Mouse (Mus musculus) heart, postnatal 4 days (tissue): ENCODE results near the gene Vrk3. TPM values are rescaled to one million over a fixed set of nuclear protein-coding genes. Genes with fewer than 3 reads are reported as not detected.
"Not testable (repeated sequence)": the region's sequence is repeated elsewhere in the genome, so short reads cannot be mapped to it uniquely, and the experiment has no call there.

Source experiments
- DNase-seq: peaks from one replicate; pipeline ENCODE4 v3.0.0; 2021
- total RNA-seq, 2 experiments: library from RNA; stranded (reverse); gene quantifications; 2 replicates each; pipeline ENCODE4 v1.2.3; 2021

Vrk3 gene
- total RNA-seq = 10 to 100 TPM; 28.4 to 28.9 TPM

DNA sequence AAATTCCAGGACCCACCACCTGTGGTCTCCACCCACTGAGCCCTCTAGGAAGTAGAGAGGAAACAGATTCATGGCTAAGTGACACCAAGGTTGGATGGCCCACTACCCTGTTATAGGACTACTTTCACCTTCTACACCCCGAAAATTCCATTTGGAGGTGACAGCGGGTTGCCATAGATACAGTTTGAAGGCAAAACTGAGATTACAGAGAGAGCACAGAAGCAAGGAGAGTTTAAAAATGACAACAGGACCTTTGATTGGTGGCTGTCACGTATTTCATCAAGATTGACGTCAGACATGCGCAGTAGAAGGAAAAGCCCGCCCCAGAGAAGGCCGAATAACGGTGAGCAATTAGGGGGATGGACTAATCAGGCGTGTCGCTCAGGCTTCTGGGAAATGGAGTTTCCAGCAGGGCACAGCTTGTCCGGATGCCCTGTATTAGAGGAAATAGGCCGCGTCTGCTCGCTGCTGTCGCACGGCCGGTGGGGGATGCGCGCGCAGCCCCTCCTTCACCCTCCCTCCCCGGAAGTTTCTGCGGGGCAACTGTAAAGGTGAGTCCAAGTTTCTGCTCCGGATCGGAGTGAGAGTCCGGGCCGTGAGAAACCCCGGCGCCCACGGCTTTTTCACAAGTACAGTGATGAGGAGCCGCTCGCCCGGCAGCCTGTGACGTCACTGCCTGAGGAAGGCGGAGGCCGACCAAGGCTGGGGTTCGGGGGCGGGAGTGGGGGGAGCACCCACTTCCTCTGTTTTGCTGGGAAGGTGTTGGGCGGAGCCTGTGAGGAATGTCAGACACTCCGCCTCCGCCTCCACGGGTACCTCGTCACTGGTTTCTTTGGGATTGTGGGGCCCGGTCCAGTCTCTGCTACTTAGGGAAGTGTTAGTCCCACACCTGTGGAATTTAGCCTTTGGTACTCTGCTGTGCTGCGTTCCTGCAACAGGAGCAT lies at the start of gene Vrk3:
Vrk3 (plus strand) TSS at position 313 of the 944 bp plus-strand sequence.
- DNase-seq = peak; percentile 94

DNA sequence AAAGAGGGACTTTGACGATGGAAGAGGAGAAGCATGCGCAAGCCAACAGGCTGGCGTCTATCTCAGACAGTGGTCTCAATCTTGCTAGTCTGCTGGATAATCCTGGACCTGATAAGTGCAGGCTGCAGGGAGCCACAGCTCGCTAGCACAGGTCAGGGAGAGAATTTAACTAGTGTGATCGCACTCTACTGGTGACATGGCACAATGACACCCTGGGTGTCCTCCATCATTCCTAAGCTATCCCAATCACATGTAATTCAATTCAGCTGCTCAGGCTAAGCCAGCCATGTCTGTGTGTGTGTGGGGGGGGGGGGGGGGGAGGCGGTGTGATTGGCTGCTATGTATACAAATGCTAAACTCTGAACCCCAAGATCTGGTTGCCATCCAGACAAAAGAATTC lies 46.3 kb upstream of the Vrk3 start:
- peak; percentile 50 for DNase-seq

DNA sequence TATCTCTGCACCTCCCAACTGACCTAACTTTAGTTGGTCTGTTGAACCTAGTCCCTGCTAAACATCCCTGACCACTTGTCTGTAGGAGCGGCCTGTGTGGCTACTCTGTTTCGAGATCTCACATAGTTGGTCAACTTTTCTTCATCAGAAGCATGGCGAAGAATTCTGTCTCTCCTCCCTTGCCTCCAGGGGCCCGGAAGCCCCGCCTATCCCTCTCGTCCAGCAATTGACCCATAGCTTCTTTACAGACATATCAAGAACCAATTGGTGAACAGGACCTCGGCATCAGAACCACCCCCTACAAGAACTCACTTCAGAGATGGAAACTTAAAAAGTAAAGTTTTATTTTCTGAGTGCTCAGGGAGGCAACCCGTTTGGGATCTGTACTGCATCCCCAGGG lies 45.2 kb upstream of the Vrk3 start:
- DNase-seq = no peak

DNA sequence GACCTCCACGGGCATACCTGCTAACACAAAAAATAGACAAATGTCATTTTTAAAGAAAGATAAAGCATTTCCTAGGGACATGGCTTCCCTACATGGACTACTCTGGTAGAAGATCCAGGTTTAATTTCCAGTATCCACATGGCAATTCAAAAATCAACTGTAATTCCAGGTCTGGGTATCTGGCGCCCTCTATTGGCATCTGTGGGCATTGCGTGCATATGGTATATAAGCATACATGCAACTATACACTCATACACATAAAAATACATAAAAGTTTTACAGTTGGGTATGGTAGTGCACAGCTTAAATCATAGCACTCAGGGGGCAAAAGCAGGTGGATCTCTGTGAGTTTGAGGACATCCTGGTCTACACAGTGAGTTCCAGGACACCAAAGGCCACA lies 43.9 kb upstream of the Vrk3 start:
- DNase-seq = peak; percentile 57

DNA sequence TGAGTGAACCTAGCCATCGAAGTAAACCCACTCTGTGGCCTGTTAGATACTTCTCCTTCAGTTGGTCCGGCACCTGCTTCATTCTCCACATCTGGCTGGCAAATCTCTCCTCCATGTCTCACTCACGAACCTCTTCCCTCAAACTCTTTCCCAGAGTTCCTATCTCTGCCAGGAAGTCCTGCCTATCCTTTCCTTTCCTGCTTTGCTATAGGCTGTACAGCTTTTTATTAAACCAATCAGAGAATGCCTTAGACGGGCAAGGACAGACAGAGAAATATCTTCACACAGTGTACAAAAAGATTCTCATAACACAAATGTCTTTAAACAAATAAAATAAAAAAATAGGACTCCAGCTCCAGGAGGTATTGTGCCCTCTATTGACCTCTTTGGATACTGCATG lies 43.1 kb upstream of the Vrk3 start:
- DNase-seq = no peak

DNA sequence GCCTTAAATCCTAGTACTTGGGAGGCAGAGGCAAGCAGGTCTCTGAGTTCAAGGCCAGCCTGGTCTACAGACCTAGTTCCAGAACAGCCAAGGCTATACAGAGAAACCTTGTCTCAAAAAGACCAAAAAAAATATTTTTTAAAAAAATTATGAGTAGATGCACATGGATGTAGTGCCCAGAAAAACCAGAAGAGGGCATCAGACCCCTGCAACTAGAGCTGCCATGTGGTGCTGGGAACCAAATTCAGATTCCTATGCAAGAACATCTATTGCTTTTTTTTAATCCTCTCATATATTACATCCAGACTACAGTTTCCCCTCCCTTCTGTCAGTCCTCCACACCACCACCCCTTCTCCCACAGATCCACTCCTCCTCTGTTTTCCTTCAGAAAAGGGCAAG lies 41.9 kb upstream of the Vrk3 start:
- DNase-seq = no peak

DNA sequence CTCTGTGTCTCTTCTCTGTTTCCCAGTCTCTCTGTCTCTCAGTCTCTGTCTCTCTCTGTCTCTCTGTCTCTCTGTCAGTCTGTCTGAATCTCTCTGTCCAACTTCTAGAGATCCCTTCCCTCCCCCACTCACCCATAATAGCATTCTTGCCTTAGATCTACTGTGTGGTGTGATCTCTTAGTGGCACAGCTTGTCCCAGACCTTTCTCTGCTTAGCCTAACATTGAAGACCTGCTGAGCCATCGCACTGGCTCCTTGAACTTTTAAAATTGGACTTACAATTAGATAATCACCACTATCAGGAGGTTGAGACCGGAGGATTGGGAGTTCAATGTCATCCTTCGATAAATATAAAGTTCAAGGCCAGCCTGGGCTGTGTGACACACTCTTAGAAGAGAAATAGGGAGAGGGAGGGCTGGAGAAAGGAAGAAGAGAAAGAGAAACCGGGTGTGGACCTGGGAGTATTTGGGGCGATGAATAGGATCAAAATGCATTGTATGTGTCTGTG lies 41.0 kb upstream of the Vrk3 start:
- DNase-seq = no peak

DNA sequence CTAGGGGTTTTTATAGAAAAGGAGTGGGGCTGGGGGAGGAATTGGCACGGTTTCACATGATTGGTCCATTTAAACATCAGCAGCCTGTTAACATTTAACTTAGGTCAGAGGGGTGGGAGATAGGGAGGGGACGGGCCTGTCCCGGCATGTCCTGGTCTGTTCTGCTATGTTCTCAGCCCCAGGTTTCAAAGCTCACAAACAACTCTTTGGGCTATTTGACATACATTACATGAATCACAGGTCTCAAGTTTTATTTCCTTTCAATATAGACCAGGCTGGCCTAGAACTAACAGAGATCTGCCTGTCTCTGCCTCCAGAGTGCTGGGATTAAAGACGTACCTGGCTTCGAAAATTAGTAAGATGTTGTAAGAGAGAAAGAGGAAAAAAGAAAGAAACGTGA lies 40.1 kb upstream of the Vrk3 start:
- DNase-seq = not testable (repeated sequence)

DNA sequence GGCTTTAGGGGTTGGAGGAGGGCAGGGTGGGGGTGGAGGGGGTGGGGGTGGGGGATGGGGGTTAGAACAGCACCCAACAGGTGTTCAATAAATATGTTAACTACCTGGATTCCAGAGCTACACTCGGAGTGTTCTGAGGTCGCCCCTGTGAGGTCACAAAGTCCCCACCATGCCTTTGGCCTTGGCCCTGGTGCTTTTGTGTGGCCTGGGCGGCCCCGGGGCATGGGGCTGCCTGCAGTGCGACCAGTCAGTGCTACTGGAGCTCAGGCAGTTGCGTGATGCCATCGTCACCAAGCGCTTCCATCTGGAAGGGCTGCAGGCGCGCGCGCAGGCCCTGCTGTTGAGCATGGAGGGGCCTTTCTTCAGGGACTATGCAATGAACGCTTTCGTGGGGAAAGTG lies 39.6 kb upstream of the Vrk3 start, which contains the start of gene Izumo2:
Izumo2 (plus strand) TSS at position 169 of the 400 bp plus-strand sequence.
- no peak for DNase-seq

DNA sequence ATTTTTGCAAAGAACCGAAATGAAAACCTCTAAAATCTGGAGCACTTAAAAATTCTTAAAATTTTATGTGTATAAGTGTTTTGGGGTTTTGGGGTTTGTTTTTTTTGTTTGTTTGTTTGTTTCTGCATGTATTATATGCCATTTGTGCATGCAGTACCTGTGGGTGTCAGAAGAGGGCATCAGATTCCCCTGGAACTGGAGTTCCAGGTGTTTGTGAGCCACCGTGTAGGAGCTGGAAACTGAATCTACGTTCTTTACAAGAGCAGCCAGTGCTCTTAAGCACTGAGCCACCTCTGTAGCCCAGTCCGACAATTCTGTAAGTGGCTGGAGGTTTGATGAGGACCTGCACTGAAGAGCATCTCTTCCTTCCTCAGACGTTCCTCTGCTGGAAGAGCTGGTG lies 38.3 kb upstream of the Vrk3 start:
- no peak for DNase-seq

DNA sequence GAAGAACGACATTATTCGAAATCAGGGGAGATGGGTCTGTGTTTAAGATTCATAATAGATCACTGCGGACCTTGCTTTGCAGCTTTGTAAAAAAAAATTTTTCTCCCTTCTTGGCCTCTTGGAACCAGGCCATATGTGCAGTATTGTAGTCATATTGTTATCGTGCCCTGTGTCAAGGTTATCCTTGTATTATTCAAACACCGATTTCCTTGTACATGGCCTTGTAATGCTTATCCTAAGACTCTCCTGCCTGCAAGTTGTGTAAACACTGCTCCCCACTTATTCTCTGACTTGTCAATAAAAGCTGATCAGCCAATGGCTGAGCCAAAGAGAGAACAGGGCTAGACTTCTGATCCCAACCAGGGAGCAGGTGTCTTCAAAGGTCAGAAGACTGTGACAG lies 26.2 kb upstream of the Vrk3 start:
- no peak for DNase-seq

DNA sequence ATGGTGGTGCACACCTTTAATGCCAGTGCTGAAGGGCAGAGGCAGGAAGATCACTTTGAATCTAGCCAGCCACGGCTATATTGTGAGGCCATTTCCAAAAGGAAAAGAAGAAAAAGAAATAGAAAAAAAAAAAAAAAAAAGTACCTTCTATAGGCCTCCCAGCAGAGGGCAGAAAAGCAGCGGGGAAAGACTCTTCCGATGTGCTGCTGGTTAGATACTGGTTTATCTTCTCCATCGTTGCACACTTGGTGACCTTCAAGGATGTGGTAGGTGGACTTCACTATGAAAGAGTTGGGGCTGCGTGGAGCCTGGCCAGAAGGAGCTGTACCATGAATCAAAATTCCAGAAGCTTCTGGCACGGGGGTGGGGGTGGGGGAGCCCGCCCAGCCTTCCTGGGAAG lies 23.9 kb upstream of the Vrk3 start:
- DNase-seq = peak; percentile 12

DNA sequence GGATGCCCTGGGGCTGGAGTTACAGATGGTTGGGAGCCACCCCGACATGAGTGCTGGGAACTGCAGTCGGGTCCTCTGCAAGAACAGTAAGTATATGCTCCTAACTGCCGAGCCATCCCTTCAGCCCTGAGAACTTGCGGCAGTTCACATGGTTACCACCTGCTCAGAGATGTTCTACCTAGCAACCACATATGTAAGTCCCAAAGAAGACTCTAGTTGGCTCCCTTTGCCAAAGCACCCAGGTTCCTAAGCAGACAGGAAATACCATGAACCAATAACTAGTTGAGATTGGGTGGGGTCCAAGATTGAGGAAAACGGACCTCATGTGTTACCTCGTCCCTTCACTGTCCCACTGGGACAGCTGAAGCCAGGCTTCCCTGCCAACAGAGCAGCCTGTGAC lies 21.9 kb upstream of the Vrk3 start:
- DNase-seq = no peak

DNA sequence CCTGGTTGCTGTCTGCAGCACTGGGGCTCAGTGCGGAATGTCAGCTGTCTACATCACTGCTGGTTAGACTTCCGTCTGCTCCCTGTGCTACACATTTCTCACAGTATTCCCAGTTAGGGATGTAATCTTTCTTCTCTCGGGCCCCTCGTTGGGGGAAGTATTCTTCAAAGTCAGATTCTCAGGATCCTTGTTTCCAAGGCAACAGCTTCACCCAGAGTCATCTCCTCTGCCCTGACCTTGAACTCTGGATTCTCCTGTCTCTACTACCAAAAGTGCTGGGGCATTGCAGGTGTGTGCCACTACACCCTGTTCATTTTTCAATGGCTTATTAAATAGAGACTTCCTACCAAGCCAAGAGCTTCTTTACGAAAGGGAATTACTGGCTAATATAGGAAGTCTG lies 21.1 kb upstream of the Vrk3 start:
- no peak for DNase-seq

DNA sequence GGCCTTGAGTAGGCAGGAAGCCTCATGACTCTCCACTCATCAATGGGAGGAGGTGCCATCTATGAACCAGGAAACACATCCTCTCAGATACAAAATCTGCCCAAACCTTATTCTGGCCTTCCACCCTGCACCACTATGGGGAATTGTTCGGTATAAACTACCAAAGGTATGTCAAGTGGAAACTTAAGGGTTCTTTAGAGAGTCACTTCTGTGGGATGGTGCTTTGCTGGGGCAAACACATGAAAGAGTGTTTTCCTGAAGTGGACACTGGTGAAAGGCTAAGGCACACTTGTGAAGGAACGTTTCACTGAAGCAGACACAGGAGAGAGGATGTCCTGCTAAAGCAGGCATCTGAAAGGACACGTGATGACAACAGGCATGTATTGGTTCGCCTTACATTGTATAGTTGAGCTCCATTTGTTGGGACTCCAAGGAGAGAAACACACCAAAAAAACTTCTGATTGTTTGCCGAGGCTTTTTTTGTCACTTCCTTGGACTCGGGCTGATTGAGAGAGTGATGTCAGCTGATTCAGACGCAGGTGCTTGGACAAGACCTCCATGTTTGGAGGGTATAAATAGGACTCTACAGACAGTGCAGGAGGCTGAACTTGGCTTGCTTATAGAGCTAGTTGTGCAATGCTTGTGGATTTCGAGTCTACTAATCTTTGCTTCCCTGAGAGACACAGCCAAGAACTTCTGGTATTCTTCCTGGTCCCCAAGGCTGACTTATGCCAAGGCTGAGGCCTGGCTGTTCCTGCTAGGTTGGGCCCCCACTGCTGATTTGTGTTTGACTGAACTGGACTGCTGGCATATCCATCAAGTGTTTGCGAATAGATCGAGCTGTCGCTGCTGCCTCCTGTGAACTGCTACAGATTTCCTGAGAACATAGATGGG lies 19.9 kb upstream of the Vrk3 start:
- no peak for DNase-seq

DNA sequence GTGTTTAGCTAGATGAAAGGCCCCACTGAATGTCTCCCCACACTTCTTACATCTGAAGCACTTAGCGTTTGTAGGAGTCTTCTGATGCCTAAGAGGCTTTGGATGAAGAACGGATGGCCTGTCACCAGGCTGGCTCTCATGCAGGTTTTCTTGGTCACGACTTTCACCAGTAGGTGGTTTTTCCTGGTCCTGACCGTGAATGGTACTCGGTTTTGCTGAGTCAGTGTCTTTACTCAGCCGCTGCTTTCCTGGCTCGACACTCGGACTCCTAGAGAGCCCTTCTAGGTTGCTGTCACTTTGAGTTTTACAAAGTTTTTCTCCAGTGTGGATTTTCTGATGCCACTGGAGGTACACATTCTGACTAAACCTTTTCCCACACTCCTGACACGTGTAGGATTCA lies 14.5 kb upstream of the Vrk3 start:
- no peak for DNase-seq

DNA sequence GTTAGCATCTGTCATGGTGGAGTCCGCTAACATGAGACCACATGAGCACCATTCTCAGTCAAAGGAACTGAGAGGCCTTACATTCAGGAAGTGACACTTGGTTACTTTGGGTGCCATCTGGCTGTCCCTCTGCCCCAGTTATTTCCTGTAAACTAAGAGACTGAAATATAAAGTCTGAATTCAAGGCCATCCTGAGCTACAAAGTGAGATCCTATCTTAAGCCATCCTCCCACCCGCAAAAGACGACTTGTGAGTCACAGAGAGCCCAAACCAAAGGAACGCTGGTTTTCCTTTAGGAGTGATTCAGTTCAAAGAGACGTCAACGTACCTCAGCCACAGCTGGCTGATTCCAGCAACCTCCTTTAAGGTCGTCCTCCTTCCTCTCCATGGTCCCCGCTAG lies 6.9 kb upstream of the Vrk3 start:
- no peak for DNase-seq

DNA sequence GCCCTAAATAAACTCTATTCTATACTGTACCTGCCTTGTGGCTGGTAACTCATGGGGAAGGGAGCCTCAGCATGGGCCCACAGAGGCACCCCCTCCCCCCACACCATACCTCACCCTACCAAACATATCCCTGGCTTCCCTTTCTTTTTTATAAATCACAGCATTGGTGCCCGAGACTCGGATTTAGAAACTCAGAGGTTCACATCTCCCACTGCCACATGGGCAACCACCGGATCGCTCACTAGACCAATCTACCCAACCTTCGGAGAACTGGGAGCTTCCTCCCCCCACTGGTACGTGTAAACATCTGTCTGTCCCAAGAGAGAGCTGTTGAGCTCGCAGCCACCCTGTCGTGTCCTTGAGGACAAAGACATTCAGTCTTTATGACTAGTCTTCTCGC lies 3.9 kb upstream of the Vrk3 start:
- DNase-seq = no peak

DNA sequence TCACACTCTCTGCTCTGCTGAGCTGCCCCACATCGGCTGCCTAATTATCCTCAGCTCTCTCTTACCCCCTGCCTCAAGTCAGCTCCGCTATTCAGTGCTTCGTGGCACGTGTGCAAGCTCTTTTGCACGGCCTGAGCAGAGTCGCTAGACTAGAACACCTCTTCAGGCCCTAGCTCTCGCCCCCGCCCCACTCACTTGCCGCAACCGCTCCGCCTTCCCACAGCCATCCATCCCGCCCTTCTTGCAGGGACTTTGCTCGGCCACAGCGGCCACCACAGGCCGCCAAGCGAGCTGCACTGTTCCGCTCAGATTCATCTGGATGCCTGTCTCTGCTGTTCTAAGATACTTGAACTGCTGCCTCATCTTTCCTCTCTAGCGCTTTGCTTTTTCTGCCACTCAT lies 3.1 kb upstream of the Vrk3 start:
- DNase-seq = peak; percentile 77

DNA sequence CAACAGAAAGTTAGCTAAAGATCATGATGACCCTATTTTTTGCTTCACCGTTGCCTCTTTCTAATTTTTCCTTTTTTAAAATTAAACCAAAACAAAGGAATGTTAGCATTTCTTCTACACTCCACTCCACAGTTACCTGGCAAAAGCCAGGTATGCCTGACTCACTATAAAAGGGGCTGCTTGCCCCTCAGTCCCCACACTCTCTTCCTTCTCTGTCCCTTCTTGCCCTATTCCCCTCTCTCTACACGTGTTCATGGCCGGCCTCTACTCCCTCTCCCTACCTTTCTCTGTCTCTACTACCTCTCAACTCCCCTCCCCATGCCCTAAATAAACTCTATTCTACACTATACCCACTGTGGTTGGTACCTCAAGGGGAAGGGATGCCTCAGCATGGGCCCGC lies 1.1 kb upstream of the Vrk3 start:
- DNase-seq = no peak

DNA sequence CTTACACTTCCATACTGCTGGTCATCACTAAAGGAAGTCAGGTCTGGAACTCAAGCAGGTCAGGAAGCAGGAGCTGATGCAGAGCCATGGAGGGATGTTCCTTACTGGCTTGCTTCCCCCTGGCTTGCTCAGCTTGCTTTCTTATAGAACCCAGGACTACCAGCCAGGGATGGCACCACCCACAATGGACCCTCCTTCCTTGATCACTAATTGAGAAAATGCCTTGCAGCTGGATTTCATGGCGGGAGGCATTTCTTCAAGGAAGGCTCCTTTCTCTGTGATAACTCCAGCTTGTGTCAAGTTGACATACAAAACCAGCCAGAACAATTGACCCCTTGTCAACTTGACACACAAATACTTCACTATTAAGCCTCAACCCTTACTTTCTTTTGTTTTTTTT lies 2.7 kb downstream of the Vrk3 start, which contains the start of gene Zfp473:
Zfp473 (minus strand) TSS at position 101 of the 400 bp plus-strand sequence.
- not testable (repeated sequence) for DNase-seq

DNA sequence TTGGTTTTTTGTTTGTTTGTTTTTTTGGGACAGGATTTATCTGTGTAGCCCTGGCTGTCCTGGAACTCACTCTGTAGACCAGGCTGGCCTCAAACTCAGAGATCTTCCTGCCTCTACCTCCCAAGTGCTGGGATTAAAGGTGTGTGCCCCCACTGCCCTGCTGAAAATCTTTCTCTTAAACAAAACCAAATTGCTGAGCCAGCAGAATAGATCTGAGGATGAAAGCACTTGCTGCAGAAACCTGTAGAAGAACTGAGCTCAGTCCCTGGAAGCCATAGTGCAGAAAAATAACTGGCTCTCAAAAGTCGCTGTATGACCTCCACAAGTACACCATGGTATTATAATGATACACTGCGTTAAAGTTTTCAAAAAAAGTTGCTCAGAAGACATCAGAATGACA lies 9.0 kb downstream of the Vrk3 start:
- DNase-seq = no peak

DNA sequence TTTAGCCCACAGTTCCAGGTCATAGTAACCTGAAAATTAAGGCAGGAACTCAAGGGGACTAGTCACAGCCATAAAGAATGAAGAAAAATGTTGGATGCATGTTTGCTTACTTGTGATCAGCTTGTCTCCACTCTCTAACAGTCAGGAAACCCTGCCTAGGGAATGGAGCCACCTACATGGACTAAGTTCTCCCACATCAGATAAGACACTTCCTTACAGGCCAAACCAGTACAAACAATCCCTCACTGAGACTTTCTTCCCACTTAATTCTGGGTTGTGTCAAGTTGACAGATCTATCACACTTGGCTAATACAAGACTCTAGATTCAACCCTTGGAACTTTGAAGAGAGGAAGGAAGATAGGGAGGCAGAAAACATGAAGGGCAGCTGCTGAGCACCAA lies 12.2 kb downstream of the Vrk3 start:
- DNase-seq = no peak
